Mouse (Mus musculus) embryonic facial prominence, embryonic 13.5 days (tissue): ENCODE measurements at regions not wholly inside any gene's neighbourhood (a gene's known extent, or its start where the extent isn't known, plus 50 kb on each side); places are given as distances from the start of the nearest gene placed in this dataset.
A peak's percentile ranks its signal among the peaks of the same experiment; 100 is the strongest.

Experiments used
- ATAC-seq: fragments of 200-750 bp; cut with Nextera tagmentation; 2 replicates; pipeline ENCODE4 v1.8.0; 2017; ENCODE audit warnings: low read depth; ENCODE audit not compliant: insufficient number of reproducible peaks, insufficient read depth, low FRiP score, low TSS enrichment
- H3K27ac ChIP-seq: fragments of 300-500 bp; sonication (generic); 2 replicates; pipeline ENCODE4 v1.5.1; 2015; ENCODE audit warnings: moderate library complexity, mild to moderate bottlenecking, inconsistent platforms
- H3K27me3 ChIP-seq: fragments of 300-500 bp; sonication (generic); 2 replicates; pipeline ENCODE4 v1.6.1; 2015; ENCODE audit warnings: mild to moderate bottlenecking, inconsistent platforms
- H3K36me3 ChIP-seq: fragments of 300-500 bp; sonication (generic); 2 replicates; pipeline ENCODE4 v1.6.1; 2015; ENCODE audit warnings: mild to moderate bottlenecking, inconsistent platforms
- H3K4me1 ChIP-seq: fragments of 300-500 bp; sonication (generic); 2 replicates; pipeline ENCODE4 v1.6.1; 2015; ENCODE audit warnings: inconsistent platforms
- H3K4me2 ChIP-seq: fragments of 300-500 bp; sonication (generic); 2 replicates; pipeline ENCODE4 v1.6.1; 2015; ENCODE audit warnings: moderate library complexity, mild to moderate bottlenecking, inconsistent platforms
- H3K4me3 ChIP-seq: fragments of 300-500 bp; sonication (generic); 2 replicates; pipeline ENCODE4 v1.5.1; 2015; ENCODE audit warnings: mild to moderate bottlenecking, inconsistent platforms
- H3K9ac ChIP-seq: fragments of 300-500 bp; sonication (generic); 2 replicates; pipeline ENCODE4 v1.6.1; 2015; ENCODE audit warnings: mild to moderate bottlenecking, inconsistent platforms
- H3K9me3 ChIP-seq: fragments of 300-500 bp; sonication (generic); 2 replicates; pipeline ENCODE4 v1.6.1; 2016; ENCODE audit warnings: inconsistent platforms
- WGBS: fragments of 180-500 bp; shearing (Covaris S2); methylation state at CpG from one replicate; pipeline ENCODE4 v1.1.7; 2015; ENCODE audit warnings: mixed read lengths; 5-methylcytosine and 5-hydroxymethylcytosine counted together

DNA sequence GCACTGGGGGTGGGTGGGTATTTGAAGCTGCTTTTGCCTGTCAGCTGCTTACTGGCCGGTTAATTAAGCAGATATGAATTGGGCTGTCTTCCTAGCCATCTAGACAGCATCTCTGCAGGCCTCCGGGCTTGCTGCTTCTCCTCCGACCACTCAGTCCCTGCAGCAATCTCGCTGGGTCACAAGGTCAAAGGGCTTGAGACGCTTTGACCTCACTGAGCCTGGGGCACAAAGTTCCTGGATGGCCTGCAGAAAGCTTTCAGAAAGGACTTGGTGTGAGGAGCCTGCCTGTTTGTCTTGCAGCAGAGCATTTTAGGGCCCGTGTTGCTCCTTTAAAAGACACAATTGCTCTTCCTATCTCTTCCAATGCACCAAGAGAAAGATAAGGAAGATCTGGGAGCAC, 83.7 kb upstream of the Ppp2r5a start:
- 24% methylated on average over 6 of the region's 6 CpGs for WGBS
- H3K4me1 ChIP-seq, result no peaks in the 10 kb centered on the region
- no peak overlapping the region for H3K9ac ChIP-seq
- no peaks in the 10 kb centered on the region for H3K27me3 ChIP-seq
- H3K9me3 ChIP-seq, result no peaks in the 10 kb centered on the region
- no peak for ATAC-seq
- H3K4me3 ChIP-seq, result no peak overlapping the region
- H3K36me3 ChIP-seq, result no peaks in the 10 kb centered on the region
- H3K4me2 ChIP-seq, result no peak overlapping the region
- H3K27ac ChIP-seq, result no peak overlapping the region

DNA sequence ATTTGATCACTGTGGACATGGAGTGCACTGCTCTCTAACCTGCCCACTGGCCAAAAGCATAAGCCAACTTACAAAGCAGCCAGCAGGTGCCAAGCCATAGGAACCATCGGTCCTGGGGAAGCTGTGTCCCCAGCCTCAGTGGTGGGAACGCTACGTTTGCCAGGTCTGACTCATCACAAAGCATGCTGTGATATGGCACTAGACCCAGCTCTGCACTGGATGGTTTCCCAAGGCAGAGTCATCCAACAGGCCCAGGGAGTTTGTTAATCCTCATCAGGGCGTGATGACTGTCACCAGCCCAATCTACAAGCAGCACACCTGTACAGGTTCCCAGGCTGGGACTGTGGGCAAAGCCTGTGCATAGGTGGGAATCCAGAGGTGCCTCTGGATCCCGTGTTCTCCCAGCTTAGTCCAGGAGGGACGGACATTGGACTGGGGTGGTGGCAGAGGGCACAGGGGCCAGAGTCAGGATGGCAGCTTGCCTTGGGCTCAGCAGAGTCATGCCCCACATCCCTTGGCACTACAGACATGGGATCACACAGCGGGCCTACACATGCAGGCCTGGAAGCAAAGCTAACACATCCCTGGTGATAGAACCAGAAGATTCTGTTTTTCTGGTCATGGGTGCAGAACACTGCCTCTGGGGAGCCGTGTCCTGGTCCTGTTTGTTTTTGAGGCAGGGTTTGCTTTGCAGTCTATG, 81.8 kb upstream of the Ppp2r5a start:
- no peak for ATAC-seq
- 85% methylated on average over 8 of the region's 8 CpGs for WGBS
- H3K36me3 ChIP-seq, result no peaks in the 10 kb centered on the region

DNA sequence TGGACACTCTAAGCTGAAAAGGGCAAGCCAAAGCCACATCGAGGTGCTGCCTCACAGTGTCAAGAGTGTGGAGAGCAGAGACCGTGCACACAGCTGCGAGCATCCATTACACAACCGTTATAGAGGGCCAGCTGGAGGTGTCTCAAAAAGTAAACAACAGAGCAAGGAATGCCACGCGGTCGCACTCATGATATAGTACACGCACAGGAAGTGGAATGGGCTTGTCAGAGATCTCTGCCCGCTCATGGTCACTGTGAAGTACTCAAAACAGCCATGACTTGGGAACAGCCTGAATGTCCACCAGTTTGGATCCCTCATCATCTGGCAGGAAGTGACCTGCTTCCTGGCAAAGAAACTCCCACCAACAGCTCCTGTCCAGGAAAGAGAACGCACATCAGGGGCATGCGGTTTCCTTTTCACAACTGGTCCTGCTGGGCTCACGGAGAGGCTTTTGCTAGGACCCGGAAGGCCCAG, 76.9 kb upstream of the Ppp2r5a start:
- Histone ChIP-seq H3K4me3 (no peak overlapping the region), H3K9ac (no peak overlapping the region), H3K27ac (no peak overlapping the region), H3K4me2 (no peak overlapping the region), H3K36me3 (no peaks in the 10 kb centered on the region), H3K9me3 (no peaks in the 10 kb centered on the region), H3K27me3 (no peaks in the 10 kb centered on the region), H3K4me1 (no peaks in the 10 kb centered on the region)
- no peak for ATAC-seq
- WGBS, result 71% methylated on average over 13 of the region's 13 CpGs

More for the DNA sequence above, 81.8 kb upstream of the Ppp2r5a start:
- no peaks in the 10 kb centered on the region for H3K4me1 ChIP-seq
- H3K9me3 ChIP-seq, result no peaks in the 10 kb centered on the region
- H3K4me3 ChIP-seq, result no peak overlapping the region
- H3K27ac ChIP-seq, result no peak overlapping the region
- H3K9ac ChIP-seq, result no peak overlapping the region
- no peak overlapping the region for H3K4me2 ChIP-seq
- no peaks in the 10 kb centered on the region for H3K27me3 ChIP-seq

DNA sequence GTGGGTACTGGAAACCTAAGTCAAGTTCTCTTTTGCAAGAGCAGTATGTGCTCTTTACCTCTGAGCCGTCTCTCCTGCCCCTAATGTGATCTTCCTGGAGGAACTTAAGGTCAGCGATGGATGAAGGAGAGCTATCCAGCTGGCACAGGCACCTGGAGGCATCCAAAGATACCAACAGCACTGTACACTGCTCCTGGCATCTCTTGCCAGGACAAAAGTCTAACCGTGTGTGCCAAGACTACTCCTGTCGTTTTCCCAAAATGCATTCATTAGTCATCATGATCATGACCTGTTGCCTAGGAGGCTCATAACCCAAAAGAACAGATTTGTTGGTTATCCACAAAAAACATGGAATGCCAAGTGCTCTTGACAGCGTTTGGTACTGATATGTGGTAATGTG, 69.5 kb upstream of the Ppp2r5a start:
- no peak overlapping the region for H3K4me2 ChIP-seq
- no peak overlapping the region for H3K27ac ChIP-seq
- H3K4me3 ChIP-seq, result no peak overlapping the region
- H3K4me1 ChIP-seq, result peaks cover 9% of the 10 kb centered on the region
- no peaks in the 10 kb centered on the region for H3K9me3 ChIP-seq
- no peak for ATAC-seq
- no peaks in the 10 kb centered on the region for H3K36me3 ChIP-seq
- WGBS, result 88% methylated on average over 5 of the region's 5 CpGs
- no peak overlapping the region for H3K9ac ChIP-seq
- no peaks in the 10 kb centered on the region for H3K27me3 ChIP-seq

DNA sequence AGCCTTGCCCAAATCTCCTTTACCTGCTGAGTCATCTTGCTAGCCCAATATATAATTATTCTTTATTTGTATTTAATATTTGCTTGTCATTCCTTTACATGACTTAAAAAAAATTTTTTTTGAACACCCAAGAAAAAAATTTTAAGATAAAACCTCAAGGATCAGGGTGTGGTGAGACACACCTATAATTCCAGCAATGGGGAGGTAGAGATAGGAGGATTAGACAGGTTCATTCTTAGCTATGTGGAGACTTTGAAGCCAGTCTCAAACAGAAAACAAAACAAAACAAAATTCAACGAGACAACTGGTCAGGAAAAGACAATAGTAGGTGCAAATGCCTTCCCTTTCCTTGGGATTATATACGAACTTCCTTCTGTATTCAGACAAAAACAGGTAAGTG, 68.4 kb upstream of the Ppp2r5a start:
- no peak overlapping the region for H3K27ac ChIP-seq
- no peaks in the 10 kb centered on the region for H3K9me3 ChIP-seq
- peaks cover 9% of the 10 kb centered on the region for H3K4me1 ChIP-seq
- 69% methylated on average over 2 of the region's 2 CpGs for WGBS
- no peak overlapping the region for H3K4me2 ChIP-seq
- H3K4me3 ChIP-seq, result no peak overlapping the region
- no peaks in the 10 kb centered on the region for H3K27me3 ChIP-seq
- no peaks in the 10 kb centered on the region for H3K36me3 ChIP-seq
- H3K9ac ChIP-seq, result no peak overlapping the region
- no peak for ATAC-seq

DNA sequence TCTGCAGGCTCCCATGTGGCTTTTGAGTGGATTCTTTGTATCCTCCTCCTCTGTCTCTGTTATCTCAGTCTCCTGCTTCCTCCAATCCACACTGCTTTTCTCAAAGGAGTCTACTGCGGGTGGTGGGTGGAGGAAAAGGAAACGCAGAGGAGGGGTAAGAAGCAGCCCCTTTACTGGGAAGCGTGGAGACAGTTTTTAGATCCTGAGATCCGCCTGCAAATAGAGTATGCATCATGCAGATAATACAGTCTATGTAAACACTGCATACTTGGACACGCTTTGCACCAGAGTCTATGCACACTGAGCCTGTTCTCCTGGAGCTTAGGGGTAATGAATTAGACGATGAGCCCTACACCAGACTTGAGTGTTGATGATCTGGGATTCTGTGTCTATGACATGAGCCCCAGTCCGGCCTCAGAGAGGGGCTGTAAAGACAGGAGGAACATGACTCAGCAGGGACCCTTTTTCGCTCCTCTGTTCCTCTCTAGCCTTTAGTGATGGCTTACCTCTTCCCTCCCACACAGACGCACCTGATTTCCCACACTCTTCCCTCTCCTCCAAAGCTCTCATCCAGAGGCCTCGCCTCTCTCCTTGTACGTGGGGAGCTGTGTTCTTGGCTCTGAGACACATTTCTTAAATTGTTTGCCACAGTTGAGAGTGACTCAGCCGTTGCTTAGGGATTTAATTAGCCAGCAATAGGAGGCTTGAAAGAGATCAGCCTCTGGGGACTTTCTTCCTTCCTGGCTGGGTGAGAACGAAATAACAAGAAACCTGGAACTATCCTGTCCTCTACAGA, 67.3 kb upstream of the Ppp2r5a start:
- no peak for ATAC-seq
- Histone ChIP-seq H3K4me2 (no peak overlapping the region), H3K9me3 (no peaks in the 10 kb centered on the region), H3K36me3 (no peaks in the 10 kb centered on the region), H3K9ac (no peak overlapping the region), H3K27ac (0 out of 2 replicates have a peak overlapping the region, but pooled peaks have one; percentile 16), H3K4me3 (no peak overlapping the region), H3K27me3 (no peaks in the 10 kb centered on the region), H3K4me1 (peaks cover 10% of the 10 kb centered on the region)
- WGBS, result 30% methylated on average over 13 of the region's 13 CpGs

DNA sequence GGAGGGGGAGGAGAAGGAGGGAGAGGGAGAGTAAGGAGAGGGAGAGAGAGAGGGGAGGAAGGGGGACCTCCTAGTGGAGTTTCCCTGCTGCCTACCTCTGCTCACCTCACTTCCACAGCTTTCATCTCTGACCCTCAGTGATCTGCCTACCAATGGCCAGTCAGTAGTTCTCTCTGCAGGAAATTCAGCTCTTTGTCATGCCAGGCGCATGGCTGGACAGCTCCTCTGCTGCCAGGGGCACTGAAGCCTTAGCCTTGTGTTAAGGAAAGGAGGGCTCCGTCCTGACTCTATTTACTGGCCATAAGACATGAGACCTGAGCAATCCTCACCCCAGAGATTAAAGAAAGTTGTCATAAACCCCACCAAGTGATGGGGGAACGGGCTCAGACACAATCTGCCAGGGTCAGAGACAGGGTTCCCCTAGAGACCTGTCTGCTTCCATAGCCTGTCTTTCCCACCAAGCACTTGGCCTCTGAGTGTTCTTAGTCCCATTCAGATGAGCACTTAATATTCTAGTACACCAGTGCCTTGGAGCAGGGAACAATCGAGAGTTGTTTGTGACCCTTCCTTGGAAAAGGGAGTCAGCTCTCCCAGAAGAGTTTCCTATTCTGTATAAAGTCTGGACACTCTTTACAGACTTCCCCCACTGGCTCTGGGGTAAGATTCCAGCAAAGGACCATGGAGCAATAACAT, 65.9 kb upstream of the Ppp2r5a start:
- Histone ChIP-seq H3K36me3 (no peaks in the 10 kb centered on the region), H3K27me3 (no peaks in the 10 kb centered on the region), H3K9me3 (no peaks in the 10 kb centered on the region), H3K4me2 (no peak overlapping the region), H3K4me1 (peaks cover 14% of the 10 kb centered on the region), H3K9ac (no peak overlapping the region), H3K27ac (no peak overlapping the region), H3K4me3 (no peak overlapping the region)
- ATAC-seq, result no peak
- WGBS, result 50% methylated on average over 4 of the region's 4 CpGs

DNA sequence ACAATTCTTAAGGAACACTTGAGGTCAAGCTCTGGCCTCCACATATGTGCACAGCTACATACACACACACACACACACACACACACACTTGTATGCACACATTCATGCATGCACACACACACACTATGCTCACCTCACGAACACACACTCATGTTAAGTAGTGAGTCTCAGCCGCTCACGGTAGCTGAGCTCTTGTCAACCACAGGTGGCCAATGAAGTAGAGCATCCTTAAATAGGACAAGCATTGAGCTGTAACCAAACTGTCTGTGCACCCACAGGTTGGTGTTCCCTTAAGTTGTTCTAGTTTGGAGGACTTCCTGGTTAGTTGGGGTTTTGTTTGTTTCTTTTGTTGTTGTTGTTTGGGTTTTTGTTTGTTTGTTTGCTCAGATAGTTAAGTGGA, 63.2 kb upstream of the Ppp2r5a start:
- H3K9ac ChIP-seq, result no peak overlapping the region
- H3K4me1 ChIP-seq, result peaks cover 25% of the 10 kb centered on the region
- WGBS, result 89% methylated on average over 3 of the region's 3 CpGs
- no peaks in the 10 kb centered on the region for H3K27me3 ChIP-seq
- H3K27ac ChIP-seq, result no peak overlapping the region
- no peak for ATAC-seq
- H3K4me2 ChIP-seq, result no peak overlapping the region
- no peaks in the 10 kb centered on the region for H3K9me3 ChIP-seq
- H3K4me3 ChIP-seq, result no peak overlapping the region
- no peaks in the 10 kb centered on the region for H3K36me3 ChIP-seq

DNA sequence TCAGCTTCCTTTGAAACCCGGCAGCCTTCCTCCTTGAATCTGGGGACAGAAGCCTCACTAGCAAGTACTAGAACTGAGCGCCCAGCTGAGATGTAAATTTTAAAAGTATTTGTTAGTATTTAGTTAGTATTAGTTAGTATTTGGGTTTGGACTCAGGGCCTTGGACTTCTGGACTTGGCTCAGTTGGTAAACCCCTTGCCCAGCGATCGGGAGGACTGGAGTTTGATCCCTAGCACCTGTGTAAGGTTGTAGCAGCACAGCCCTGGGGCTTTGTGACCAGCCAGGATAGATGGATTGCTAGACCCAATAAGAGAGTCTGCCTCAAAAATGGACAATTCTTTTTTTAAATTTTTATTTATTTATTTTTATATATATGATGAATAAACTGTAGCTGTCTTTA, 62.7 kb upstream of the Ppp2r5a start:
- no peak overlapping the region for H3K9ac ChIP-seq
- H3K27ac ChIP-seq, result no peak overlapping the region
- H3K27me3 ChIP-seq, result no peaks in the 10 kb centered on the region
- peaks cover 24% of the 10 kb centered on the region for H3K4me1 ChIP-seq
- H3K9me3 ChIP-seq, result no peaks in the 10 kb centered on the region
- 84% methylated on average over 4 of the region's 4 CpGs for WGBS
- H3K4me3 ChIP-seq, result no peak overlapping the region
- H3K36me3 ChIP-seq, result no peaks in the 10 kb centered on the region
- no peak overlapping the region for H3K4me2 ChIP-seq
- ATAC-seq, result no peak

DNA sequence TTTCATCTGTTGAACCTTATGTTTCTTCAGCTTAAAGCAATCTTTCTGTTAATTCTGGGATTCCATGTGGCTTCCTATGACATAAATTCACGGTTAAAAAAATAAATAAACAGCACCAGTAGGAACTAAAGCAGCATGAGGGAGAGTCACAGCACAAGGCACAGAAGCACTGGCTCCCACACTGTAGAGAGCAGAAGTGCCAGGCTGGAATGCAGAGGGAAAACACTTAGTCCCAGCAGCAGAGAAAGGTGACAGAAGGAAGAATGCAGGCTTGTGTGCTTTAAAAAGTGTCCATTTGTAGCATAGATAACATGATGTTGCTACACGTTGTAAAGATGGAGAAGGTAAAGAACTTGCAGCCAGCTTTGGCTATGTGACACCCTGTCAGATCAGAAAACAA, 62.1 kb upstream of the Ppp2r5a start:
- Histone ChIP-seq H3K4me3 (no peak overlapping the region), H3K27me3 (no peaks in the 10 kb centered on the region), H3K27ac (no peak overlapping the region), H3K9me3 (no peaks in the 10 kb centered on the region), H3K9ac (no peak overlapping the region), H3K4me1 (peaks cover 19% of the 10 kb centered on the region), H3K4me2 (no peak overlapping the region), H3K36me3 (no peaks in the 10 kb centered on the region)
- ATAC-seq, result no peak
- WGBS, result 53% methylated on average over 2 of the region's 2 CpGs

DNA sequence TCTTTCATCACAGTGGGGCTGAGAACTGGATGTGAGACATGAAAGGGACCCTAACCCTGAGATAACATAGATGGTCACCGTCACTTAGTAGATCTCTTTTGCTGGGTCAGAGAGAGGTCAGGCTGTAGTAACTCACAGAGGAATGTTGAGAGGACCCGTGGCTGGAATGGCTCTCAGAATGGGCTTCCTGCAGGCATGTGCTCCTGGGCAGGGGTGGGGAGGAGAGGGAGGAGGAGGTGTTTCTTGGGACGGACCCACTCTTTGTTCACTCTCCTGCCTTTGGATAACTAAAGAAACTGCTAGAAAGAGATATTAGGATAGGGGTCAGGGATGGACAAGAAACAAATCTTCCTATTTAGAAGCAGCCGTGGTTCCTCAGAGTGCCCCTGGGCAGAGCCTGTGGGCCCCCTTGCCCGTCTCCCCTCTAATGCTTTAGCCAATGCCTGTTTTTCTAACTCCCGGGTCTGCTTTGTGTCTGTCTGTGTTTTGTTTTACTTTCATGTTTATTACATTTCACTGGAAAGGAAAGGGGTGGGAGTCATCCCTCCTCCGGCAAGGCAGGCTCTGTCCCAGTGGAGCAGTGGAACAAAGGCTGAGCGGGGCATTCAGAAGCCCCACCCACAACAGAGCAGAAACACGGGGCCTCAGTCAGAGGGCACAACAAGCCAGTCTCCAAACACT, 58.9 kb upstream of the Ppp2r5a start:
- Histone ChIP-seq H3K36me3 (no peaks in the 10 kb centered on the region), H3K27me3 (no peaks in the 10 kb centered on the region), H3K4me2 (peak overlapping the region; percentile 41), H3K4me3 (no peak overlapping the region), H3K9me3 (no peaks in the 10 kb centered on the region), H3K9ac (peak overlapping the region; percentile 51; the same call in 1 of the 2 replicates), H3K4me1 (peaks cover 18% of the 10 kb centered on the region), H3K27ac (peak overlapping the region; percentile 71)
- 9% methylated on average over 9 of the region's 9 CpGs for WGBS
- ATAC-seq, result peak; percentile 43; the same call in 1 of the 2 replicates
